Mouse (Mus musculus): ENCODE measurements at regions not wholly inside any gene's neighbourhood (a gene's known extent, or its start where the extent isn't known, plus 50 kb on each side); places are given as distances from the start of the nearest gene placed in this dataset.
A peak's percentile ranks its signal among the peaks of the same experiment; 100 is the strongest.

DNA sequence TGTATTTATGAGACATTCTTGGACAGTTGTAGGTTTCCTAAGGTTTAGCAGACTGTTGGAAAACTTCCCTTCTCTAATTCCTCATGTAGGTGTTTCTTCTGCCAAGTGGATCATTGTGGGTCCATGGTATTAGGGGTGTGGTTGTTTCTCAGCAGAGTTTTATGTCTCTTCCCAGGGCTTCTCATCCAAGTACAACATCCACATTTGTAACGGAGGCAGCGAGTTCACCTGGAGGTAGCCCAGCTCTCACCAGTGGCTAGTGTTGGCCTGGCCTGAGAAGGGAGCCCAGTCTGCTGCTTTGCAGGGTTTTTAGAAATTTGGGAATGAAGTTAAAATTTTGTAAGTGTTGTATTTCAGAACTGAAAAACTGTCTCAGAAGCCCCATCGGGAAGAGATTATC, 122.4 kb downstream of the Wnt5a start:
- TF ChIP-seq CTCF (conservative IDR thresholded peaks at IDR 0.05; ENCODE audit: insufficient read depth, insufficient read length, low read depth, low read length) (no peak), POLR2A (IDR thresholded peaks at IDR 0.05; ENCODE audit: low read depth, low read length) (no peak)
- Histone ChIP-seq H3K4me3 (ENCODE audit: insufficient read depth, low read depth, low read length) (no peak overlapping the region), H3K27me3 (replicated peaks; ENCODE audit: control insufficient read depth, insufficient read depth, low read length) (no peaks in the 10 kb centered on the region), H3K27ac (ENCODE audit: insufficient read depth, low read depth, low read length) (no peak overlapping the region), H3K4me1 (ENCODE audit: control insufficient read depth, insufficient read depth, low read length) (no peaks in the 10 kb centered on the region), H3K36me3 (ENCODE audit: control insufficient read depth, insufficient read depth, low read length) (no peaks in the 10 kb centered on the region)
- 88% methylated on average over 3 of the region's 3 CpGs for WGBS
- no peak for DNase-seq

DNA sequence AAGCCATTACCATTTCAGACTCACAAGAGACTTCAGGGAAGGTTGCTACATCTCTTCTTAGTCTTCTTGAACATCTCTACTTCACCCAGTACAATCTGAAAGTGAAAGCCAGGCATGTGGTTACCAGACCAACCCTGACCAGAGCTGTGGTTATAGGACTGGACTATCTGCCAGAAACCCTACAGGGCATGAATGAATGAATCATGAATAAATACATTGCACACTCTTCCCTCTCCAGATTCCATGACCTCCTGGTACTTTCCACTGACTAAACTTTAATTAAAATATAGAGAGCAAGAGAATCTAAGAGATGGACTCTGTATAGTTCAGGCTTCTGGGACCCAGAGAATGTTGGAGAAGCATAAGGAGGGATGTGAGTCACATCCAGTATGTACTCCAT, 130.6 kb downstream of the Wnt5a start:
- no peak for DNase-seq
- Histone ChIP-seq H3K4me3 (ENCODE audit: insufficient read depth, low read depth, low read length) (no peak overlapping the region), H3K36me3 (ENCODE audit: control insufficient read depth, insufficient read depth, low read length) (no peaks in the 10 kb centered on the region), H3K27ac (ENCODE audit: insufficient read depth, low read depth, low read length) (no peak overlapping the region), H3K4me1 (ENCODE audit: control insufficient read depth, insufficient read depth, low read length) (no peaks in the 10 kb centered on the region), H3K27me3 (replicated peaks; ENCODE audit: control insufficient read depth, insufficient read depth, low read length) (no peaks in the 10 kb centered on the region)
- TF ChIP-seq CTCF (conservative IDR thresholded peaks at IDR 0.05; ENCODE audit: insufficient read depth, insufficient read length, low read depth, low read length), result no peak
- TF ChIP-seq POLR2A (IDR thresholded peaks at IDR 0.05; ENCODE audit: low read depth, low read length), result no peak

- 71% methylated on average over 5 of the region's 5 CpGs for WGBS
- Histone ChIP-seq H3K4me3 (ENCODE audit: insufficient read depth, low read depth, low read length) (no peak overlapping the region), H3K4me1 (ENCODE audit: control insufficient read depth, insufficient read depth, low read length) (no peaks in the 10 kb centered on the region), H3K36me3 (ENCODE audit: control insufficient read depth, insufficient read depth, low read length) (no peaks in the 10 kb centered on the region), H3K27me3 (replicated peaks; ENCODE audit: control insufficient read depth, insufficient read depth, low read length) (no peaks in the 10 kb centered on the region), H3K27ac (ENCODE audit: insufficient read depth, low read depth, low read length) (no peak overlapping the region)
- no peak for TF ChIP-seq CTCF (conservative IDR thresholded peaks at IDR 0.05; ENCODE audit: insufficient read depth, insufficient read length, low read depth, low read length)
- no peak for TF ChIP-seq POLR2A (IDR thresholded peaks at IDR 0.05; ENCODE audit: low read depth, low read length)
- peak; percentile 18 for DNase-seq
Observed at GRCm38 (mm10) chr14:28639056-28639455, 134.5 kb downstream of the Wnt5a start.

DNA sequence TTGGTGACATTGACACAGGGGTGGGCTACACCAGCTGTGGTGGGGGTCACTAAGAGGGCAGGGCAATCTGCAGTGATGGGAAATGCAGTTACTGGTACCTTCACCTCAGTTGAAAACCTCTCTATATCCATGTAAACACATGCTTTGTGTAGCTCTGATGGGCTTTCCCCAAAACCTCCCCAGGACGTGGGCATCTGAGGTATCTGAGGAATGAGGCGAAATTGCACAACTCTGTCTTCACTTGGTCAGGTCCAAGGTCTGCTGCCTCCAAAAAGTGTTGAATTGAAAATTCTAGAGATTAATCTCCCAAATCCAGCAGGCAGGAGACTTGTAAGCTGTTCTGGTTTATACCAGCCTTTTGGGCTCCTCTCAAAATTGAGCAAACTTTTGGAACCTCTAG, 141.3 kb downstream of the Wnt5a start:
- Histone ChIP-seq H3K4me1 (ENCODE audit: control insufficient read depth, insufficient read depth, low read length) (no peaks in the 10 kb centered on the region), H3K4me3 (ENCODE audit: insufficient read depth, low read depth, low read length) (no peak overlapping the region), H3K27me3 (replicated peaks; ENCODE audit: control insufficient read depth, insufficient read depth, low read length) (no peaks in the 10 kb centered on the region), H3K27ac (ENCODE audit: insufficient read depth, low read depth, low read length) (no peak overlapping the region), H3K36me3 (ENCODE audit: control insufficient read depth, insufficient read depth, low read length) (no peaks in the 10 kb centered on the region)
- DNase-seq, result no peak
- 81% methylated on average over 2 of the region's 2 CpGs for WGBS
- TF ChIP-seq POLR2A (IDR thresholded peaks at IDR 0.05; ENCODE audit: low read depth, low read length) (no peak), CTCF (conservative IDR thresholded peaks at IDR 0.05; ENCODE audit: insufficient read depth, insufficient read length, low read depth, low read length) (no peak)

- DNase-seq, result no peak
- Histone ChIP-seq H3K27ac (ENCODE audit: insufficient read depth, low read depth, low read length) (no peak overlapping the region), H3K27me3 (replicated peaks; ENCODE audit: control insufficient read depth, insufficient read depth, low read length) (no peaks in the 10 kb centered on the region), H3K4me3 (ENCODE audit: insufficient read depth, low read depth, low read length) (no peak overlapping the region), H3K4me1 (ENCODE audit: control insufficient read depth, insufficient read depth, low read length) (no peaks in the 10 kb centered on the region), H3K36me3 (ENCODE audit: control insufficient read depth, insufficient read depth, low read length) (no peaks in the 10 kb centered on the region)
- TF ChIP-seq POLR2A (IDR thresholded peaks at IDR 0.05; ENCODE audit: low read depth, low read length) (no peak), CTCF (conservative IDR thresholded peaks at IDR 0.05; ENCODE audit: insufficient read depth, insufficient read length, low read depth, low read length) (no peak)
Observed at GRCm38 (mm10) chr14:28649411-28649810, 144.9 kb downstream of the Wnt5a start.

- peak; percentile 38 for DNase-seq
- Histone ChIP-seq H3K4me3 (ENCODE audit: insufficient read depth, low read depth, low read length) (no peak overlapping the region), H3K27ac (ENCODE audit: insufficient read depth, low read depth, low read length) (no peak overlapping the region), H3K27me3 (replicated peaks; ENCODE audit: control insufficient read depth, insufficient read depth, low read length) (no peaks in the 10 kb centered on the region), H3K4me1 (ENCODE audit: control insufficient read depth, insufficient read depth, low read length) (no peaks in the 10 kb centered on the region), H3K36me3 (ENCODE audit: control insufficient read depth, insufficient read depth, low read length) (no peaks in the 10 kb centered on the region)
- 52% methylated on average over 10 of the region's 10 CpGs for WGBS
- TF ChIP-seq POLR2A (IDR thresholded peaks at IDR 0.05; ENCODE audit: low read depth, low read length), result no peak
Observed at GRCm38 (mm10) chr14:28653059-28653930, 148.7 kb downstream of the Wnt5a start.

GRCm38 (mm10) chr14:28657216-28657615, 152.7 kb downstream of the Wnt5a start:
- TF ChIP-seq POLR2A (IDR thresholded peaks at IDR 0.05; ENCODE audit: low read depth, low read length) (no peak), CTCF (conservative IDR thresholded peaks at IDR 0.05; ENCODE audit: insufficient read depth, insufficient read length, low read depth, low read length) (no peak)
- WGBS, result 71% methylated on average over 8 of the region's 8 CpGs
- H3K4me1 ChIP-seq (ENCODE audit: control insufficient read depth, insufficient read depth, low read length), result no peaks in the 10 kb centered on the region
- H3K27me3 ChIP-seq (replicated peaks; ENCODE audit: control insufficient read depth, insufficient read depth, low read length), result no peaks in the 10 kb centered on the region
- no peak overlapping the region for H3K27ac ChIP-seq (ENCODE audit: insufficient read depth, low read depth, low read length)
- no peak for DNase-seq
- H3K36me3 ChIP-seq (ENCODE audit: control insufficient read depth, insufficient read depth, low read length), result no peaks in the 10 kb centered on the region
- H3K4me3 ChIP-seq (ENCODE audit: insufficient read depth, low read depth, low read length), result no peak overlapping the region

Measured in kidney, adult 2 months (tissue).